Mouse (Mus musculus) spleen, postnatal 10 days (tissue): ENCODE results near the gene Rere.
A peak's percentile ranks its signal among the peaks of the same experiment; 100 is the strongest.

ENCODE experiments used
- DNase-seq, 2 experiments: peaks; one replicate each; pipeline ENCODE4 v3.0.0; 2021 to 2022; ENCODE audit warnings: low spot score in 2 of 2

Gene Rere

GRCm38 (mm10) chr4:150656504-150656903 is 375.1 kb downstream of the Rere start:
- peak in 1 of 2 experiments; percentile 35 for DNase-seq

GRCm38 (mm10) chr4:150659926-150660610 is 378.6 kb downstream of the Rere start:
- DNase-seq: peak in 1 of 2 experiments; percentile 61

- no peak for DNase-seq
Observed at GRCm38 (mm10) chr4:150661886-150662285, 380.4 kb downstream of the Rere start.

- peak in 1 of 2 experiments; percentile 69 for DNase-seq
Observed at GRCm38 (mm10) chr4:150663192-150663591, 381.7 kb downstream of the Rere start.

DNA sequence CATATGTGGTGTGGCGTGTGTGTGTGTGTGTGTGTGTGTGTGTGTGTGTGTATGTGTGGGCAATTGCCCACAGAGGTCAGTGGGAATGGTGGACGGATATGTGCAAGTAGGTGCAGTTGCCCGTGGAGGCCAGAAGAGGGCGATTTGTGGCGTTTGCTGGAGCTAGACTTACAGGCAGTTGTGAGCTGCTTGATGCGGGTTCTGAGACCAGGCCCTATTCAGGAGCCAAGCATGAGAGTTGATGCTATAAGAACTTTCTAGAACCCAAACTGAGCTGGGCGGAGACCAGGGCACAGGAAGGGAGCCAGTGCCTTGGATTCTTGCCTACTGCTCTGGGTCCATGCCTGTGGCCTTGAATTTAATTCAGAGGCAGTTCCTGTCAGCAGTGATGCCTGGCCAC is 383.3 kb downstream of the Rere start:
- no peak for DNase-seq

DNA sequence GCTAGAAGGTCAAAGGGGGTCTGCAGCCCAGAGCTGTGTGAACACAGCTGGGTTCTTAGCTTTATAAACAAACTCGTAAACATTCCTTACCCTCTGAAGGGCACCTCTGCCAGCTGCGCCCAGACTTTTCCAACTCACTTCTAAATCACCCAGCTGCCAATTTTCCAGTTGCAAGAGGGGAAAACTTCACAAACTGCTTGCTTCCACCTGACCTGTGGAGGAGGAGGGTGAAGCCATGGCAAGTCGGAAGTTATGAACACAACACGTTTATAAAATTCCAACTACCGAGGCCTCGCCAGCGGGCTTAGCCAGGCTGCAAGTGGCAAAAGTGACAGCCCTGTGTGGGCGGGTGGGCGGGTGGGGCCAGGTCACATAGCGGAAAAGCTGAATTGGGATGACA is 384.4 kb downstream of the Rere start:
- no peak for DNase-seq
